Mouse (Mus musculus): ENCODE measurements around the gene Pex14.

DNA sequence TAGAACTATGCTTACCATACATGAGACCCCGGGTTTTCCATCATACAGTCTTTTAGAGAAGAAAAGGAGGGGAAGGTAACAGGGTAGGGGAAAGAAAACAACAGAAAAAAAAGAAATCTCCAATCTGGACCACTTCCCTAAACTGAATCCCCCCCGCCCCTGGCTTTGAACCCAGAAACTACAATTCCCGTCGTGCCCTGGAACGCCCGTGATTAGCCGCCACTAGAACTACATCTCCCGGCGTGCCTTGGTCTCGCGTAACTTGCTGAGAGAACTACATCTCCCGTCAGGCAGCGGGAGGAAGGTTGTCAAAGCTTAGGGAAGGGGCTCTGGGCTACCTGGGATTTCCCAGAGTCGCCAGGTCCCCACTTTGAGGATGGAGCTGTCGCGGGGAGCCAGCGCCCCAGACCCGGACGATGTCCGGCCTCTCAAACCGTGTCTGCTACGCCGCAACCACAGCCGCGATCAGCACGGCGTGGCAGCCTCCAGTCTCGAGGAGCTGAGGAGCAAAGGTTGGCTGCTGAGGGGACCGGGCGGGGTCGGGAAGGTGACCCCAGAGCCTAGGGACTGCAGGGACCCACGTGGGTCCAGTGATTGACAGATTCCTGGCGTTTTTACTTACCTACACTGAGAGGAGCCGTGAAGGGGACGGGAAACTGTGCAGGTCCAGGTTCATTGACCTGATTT is 4.3 kb upstream of the Pex14 start, which contains the start of gene Dffa:
- TF ChIP-seq POLR2A (IDR thresholded peaks at IDR 0.05; ENCODE audit: insufficient read length, low read depth) (peak; percentile 47), SRF (IDR thresholded peaks at IDR 0.05; ENCODE audit: control insufficient read depth, insufficient read length, low read depth) (peak; percentile 47), MYOG (IDR thresholded peaks at IDR 0.05; ENCODE audit: control insufficient read depth in 1 of 3, insufficient read depth in 1 of 3, insufficient read length in 2 of 3, low read depth in 2 of 3) (no peak), TCF12 (IDR thresholded peaks at IDR 0.05; ENCODE audit: insufficient read depth, poor library complexity, severe bottlenecking) (no peak), USF1 (IDR thresholded peaks at IDR 0.05; ENCODE audit: low read depth) (no peak), REST (IDR thresholded peaks at IDR 0.05; ENCODE audit: insufficient read depth, insufficient read length) (no peak), MAX (IDR thresholded peaks at IDR 0.05; ENCODE audit: low read depth) (no peak), TCF3 (IDR thresholded peaks at IDR 0.05; ENCODE audit: insufficient read length, low read depth) (no peak), CEBPB (IDR thresholded peaks at IDR 0.05; ENCODE audit: insufficient read depth, poor library complexity, severe bottlenecking) (no peak), POLR2AphosphoS2 (IDR thresholded peaks at IDR 0.05; ENCODE audit: insufficient read length, low read depth) (peak; percentile 56), MYOD1 (IDR thresholded peaks at IDR 0.05; ENCODE audit: control insufficient read depth in 1 of 3, insufficient read length in 2 of 3, low read depth in 2 of 3) (no peak)
